Comparison of ENCODE assay signal across 10 mouse cellular contexts in the genomic region with DNA sequence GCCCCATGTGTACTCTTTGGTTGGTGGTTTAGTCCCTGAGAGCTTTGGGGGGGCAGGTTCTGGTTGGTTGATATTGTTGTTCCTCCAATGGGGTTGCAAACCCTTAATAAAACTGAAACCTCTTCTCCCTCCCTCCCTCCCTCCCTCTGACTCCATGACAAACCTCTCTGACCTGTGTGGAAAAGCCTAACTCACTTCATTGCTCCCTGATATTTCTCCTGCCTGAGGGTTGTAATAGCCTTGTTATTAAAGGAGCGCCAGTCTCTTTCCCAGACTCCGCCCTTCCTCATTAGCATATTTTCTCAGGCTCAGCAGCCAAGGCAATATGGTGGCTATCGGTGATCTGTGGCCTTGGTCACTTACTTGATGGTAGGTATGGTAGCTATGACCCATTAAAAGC.
DNase-seq lines count a peak whose midpoint lies in the region; ATAC-seq lines count a peak whose summit lies in the region.
"Had no signal": no experiment of that assay in that cellular context is flagged by ENCODE, and none has a peak within 500 bp of the region (broad histone marks: within the 10 kb centered on the region; RNA-seq: fewer than 3 reads in every experiment).

No protein-coding gene starts in this region.

- 73% methylated on average over 3 of the region's 3 CpGs for WGBS in forebrain, embryonic 14.5 days
- 91% methylated on average over 3 of the region's 3 CpGs for whole genome bisulfite sequencing in forebrain, embryonic 11.5 days
- 70% methylated on average over 3 of the region's 3 CpGs for WGBS in neural tube, embryonic 11.5 days
- WGBS in macrophage (ENCODE audit: missing documents) = 92% methylated on average over 3 of the region's 3 CpGs
- WGBS in stomach, embryonic 16.5 days = 79% methylated on average over 3 of the region's 3 CpGs

- no peaks in the 10 kb centered on the region for H3K9me3 ChIP-seq in forebrain, embryonic 14.5 days (replicated peaks; ENCODE audit: control insufficient read depth, low read length)
- no peaks in the 10 kb centered on the region for H3K9me3 ChIP-seq in forebrain, embryonic 11.5 days (ENCODE audit: control insufficient read depth, low read length)
- H3K9me3 ChIP-seq in neural tube, embryonic 11.5 days (ENCODE audit: control insufficient read depth, low read length) = no peaks in the 10 kb centered on the region
- H3K9me3 ChIP-seq in stomach, embryonic 16.5 days (replicated peaks; ENCODE audit: control insufficient read depth, low read length) = no peaks in the 10 kb centered on the region
- H3K9me3 ChIP-seq: embryonic facial prominence, embryonic 10.5 days; heart, embryonic 13.5 days had no signal

- peak; percentile 28 for DNase-seq in forebrain, embryonic 14.5 days (ENCODE audit: low spot score)
- DNase-seq in forebrain, embryonic 11.5 days (ENCODE audit: low spot score) = no peak
- DNase-seq in neural tube, embryonic 11.5 days (ENCODE audit: low spot score) = no peak
- no peak for DNase-seq in neural tube, embryonic 10.5 days (ENCODE audit: extremely low spot score, low spot score)
- DNase-seq in urinary bladder, adult 18-20 months (ENCODE audit: low spot score in 2 of 2) = no peak
- DNase-seq in ovary, adult 18-20 months (ENCODE audit: low spot score) = no peak

- 0 out of 2 replicates have a peak, but pooled peaks have one; percentile 8 for ATAC-seq in forebrain, embryonic 14.5 days
- no peak for ATAC-seq in forebrain, embryonic 11.5 days (replicated peaks; ENCODE audit: low FRiP score)
- peak; percentile 25; the same call in 1 of the 2 replicates for ATAC-seq in neural tube, embryonic 11.5 days (ENCODE audit: insufficient read depth, low FRiP score, low TSS enrichment)
- ATAC-seq in stomach, embryonic 16.5 days (ENCODE audit: insufficient read depth, low FRiP score) = no peak

- H3K4me1 ChIP-seq in forebrain, embryonic 14.5 days (ENCODE audit: control insufficient read depth, insufficient read depth, low read length) = peaks cover 17% of the 10 kb centered on the region
- H3K4me1 ChIP-seq in forebrain, embryonic 11.5 days (replicated peaks; ENCODE audit: control insufficient read depth, insufficient read depth, low read length) = 0 out of 2 replicates have a peak, but pooled peaks cover 2% of the 10 kb centered on the region
- H3K4me1 ChIP-seq in neural tube, embryonic 11.5 days (ENCODE audit: control insufficient read depth, insufficient read depth, low read length) = peaks cover 11% of the 10 kb centered on the region
- H3K4me1 ChIP-seq in stomach, embryonic 16.5 days (ENCODE audit: control insufficient read depth, insufficient read depth, low read length) = peaks cover 17% of the 10 kb centered on the region

- H3K4me3 ChIP-seq in forebrain, embryonic 14.5 days (ENCODE audit: low read depth, low read length) = no peak overlapping the region
- no peak overlapping the region for H3K4me3 ChIP-seq in forebrain, embryonic 11.5 days (ENCODE audit: low read depth, low read length)
- H3K4me3 ChIP-seq in neural tube, embryonic 11.5 days (ENCODE audit: low read depth, low read length) = no peak overlapping the region
- no peak overlapping the region for H3K4me3 ChIP-seq in macrophage (ENCODE audit: inconsistent target)
- no peak overlapping the region for H3K4me3 ChIP-seq in stomach, embryonic 16.5 days (replicated peaks; ENCODE audit: low read length)
- H3K4me3 ChIP-seq: embryonic facial prominence, embryonic 10.5 days; heart, embryonic 13.5 days had no signal

- peak overlapping the region; percentile 39; the same call in 1 of the 2 replicates for H3K27ac ChIP-seq in forebrain, embryonic 14.5 days (ENCODE audit: low read depth, low read length)
- H3K27ac ChIP-seq in forebrain, embryonic 11.5 days (ENCODE audit: low read depth, low read length) = no peak overlapping the region
- H3K27ac ChIP-seq in neural tube, embryonic 11.5 days (ENCODE audit: low read depth, low read length) = 0 out of 2 replicates have a peak overlapping the region, but pooled peaks have one; percentile 40
- H3K27ac ChIP-seq in macrophage = peak overlapping the region; percentile 29
- peak overlapping the region; percentile 55; the same call in 1 of the 2 replicates for H3K27ac ChIP-seq in stomach, embryonic 16.5 days (ENCODE audit: low read length)
- H3K27ac ChIP-seq: embryonic facial prominence, embryonic 10.5 days; heart, embryonic 13.5 days had no signal

- no peaks in the 10 kb centered on the region for H3K36me3 ChIP-seq in forebrain, embryonic 14.5 days (ENCODE audit: control insufficient read depth, insufficient read depth, low read length)
- H3K36me3 ChIP-seq in forebrain, embryonic 11.5 days (ENCODE audit: control insufficient read depth, insufficient read depth, low read length) = no peaks in the 10 kb centered on the region
- H3K36me3 ChIP-seq in neural tube, embryonic 11.5 days (ENCODE audit: control insufficient read depth, insufficient read depth, low read length) = no peaks in the 10 kb centered on the region
- no peaks in the 10 kb centered on the region for H3K36me3 ChIP-seq in macrophage (ENCODE audit: inconsistent target)
- no peaks in the 10 kb centered on the region for H3K36me3 ChIP-seq in stomach, embryonic 16.5 days (ENCODE audit: control insufficient read depth, insufficient read depth, low read length)
- H3K36me3 ChIP-seq: embryonic facial prominence, embryonic 10.5 days; heart, embryonic 13.5 days had no signal

- no peaks in the 10 kb centered on the region for H3K79me2 ChIP-seq in macrophage (ENCODE audit: inconsistent target)

- no peaks in the 10 kb centered on the region for H3K27me3 ChIP-seq in forebrain, embryonic 14.5 days (replicated peaks; ENCODE audit: control insufficient read depth, insufficient read depth, low read length)
- H3K27me3 ChIP-seq in forebrain, embryonic 11.5 days (ENCODE audit: control insufficient read depth, insufficient read depth, low read length) = no peaks in the 10 kb centered on the region
- no peaks in the 10 kb centered on the region for H3K27me3 ChIP-seq in neural tube, embryonic 11.5 days (ENCODE audit: control insufficient read depth, insufficient read depth, low read length)
- no peaks in the 10 kb centered on the region for H3K27me3 ChIP-seq in stomach, embryonic 16.5 days (ENCODE audit: control insufficient read depth, insufficient read depth, low read length)

- no peak overlapping the region; the same call in 1 of the 2 replicates for H3K9ac ChIP-seq in forebrain, embryonic 14.5 days (ENCODE audit: low read length)
- no peak overlapping the region for H3K9ac ChIP-seq in forebrain, embryonic 11.5 days (ENCODE audit: low read length)
- H3K9ac ChIP-seq in neural tube, embryonic 11.5 days (ENCODE audit: low read length) = no peak overlapping the region
- no peak overlapping the region for H3K9ac ChIP-seq in stomach, embryonic 16.5 days (ENCODE audit: low read length)
- H3K9ac ChIP-seq: heart, embryonic 13.5 days had no signal

- peak overlapping the region; percentile 28; the same call in 1 of the 2 replicates for H3K4me2 ChIP-seq in forebrain, embryonic 14.5 days (ENCODE audit: low read length)
- H3K4me2 ChIP-seq in forebrain, embryonic 11.5 days (ENCODE audit: low read depth, low read length, severe bottlenecking) = no peak overlapping the region
- H3K4me2 ChIP-seq in neural tube, embryonic 11.5 days (ENCODE audit: low read depth) = no peak overlapping the region
- H3K4me2 ChIP-seq in stomach, embryonic 16.5 days (ENCODE audit: low read depth, low read length) = no peak overlapping the region; the same call in 1 of the 2 replicates
- H3K4me2 ChIP-seq: heart, embryonic 13.5 days had no signal

Comparison
In these comparisons a context has a peak if more than half of its experiments do, and no peak if none do; other contexts are left out.
1. ATAC-seq: peak in forebrain, embryonic 14.5 days (single experiment) and neural tube, embryonic 11.5 days (single experiment); none in forebrain, embryonic 11.5 days (single experiment) and stomach, embryonic 16.5 days (single experiment).